Mouse (Mus musculus) lung, embryonic 15.5 days (tissue): Measurements from ENCODE around the gene Gtf3a. TPM values are rescaled to one million over a fixed set of nuclear protein-coding genes. Genes with fewer than 3 reads are reported as not detected.
"Not testable (repeated sequence)": the region's sequence is repeated elsewhere in the genome, so short reads cannot be mapped to it uniquely, and the experiment has no call there.

Source experiments
- ATAC-seq: fragments of 200-750 bp; cut with Nextera tagmentation; 2 replicates; pipeline ENCODE4 v1.8.0; 2017; ENCODE audit warnings: moderate number of reproducible peaks, borderline replicate concordance; ENCODE audit not compliant: low FRiP score, low TSS enrichment; ENCODE audit errors: extremely low read depth
- H3K27ac ChIP-seq: fragments of 300-500 bp; sonication (generic); 2 replicates; pipeline ENCODE4 v1.5.1; 2015; ENCODE audit warnings: moderate library complexity, mild to moderate bottlenecking, inconsistent platforms
- H3K27me3 ChIP-seq: fragments of 300-500 bp; sonication (generic); 2 replicates; pipeline ENCODE4 v1.6.1; 2015; ENCODE audit warnings: inconsistent platforms
- H3K36me3 ChIP-seq: fragments of 300-500 bp; sonication (generic); 2 replicates; pipeline ENCODE4 v1.6.1; 2015; ENCODE audit warnings: inconsistent platforms
- H3K4me1 ChIP-seq: fragments of 300-500 bp; sonication (generic); 2 replicates; pipeline ENCODE4 v1.6.1; 2015; ENCODE audit warnings: inconsistent platforms
- H3K4me2 ChIP-seq: fragments of 300-500 bp; sonication (generic); 2 replicates; pipeline ENCODE4 v1.6.1; 2015; ENCODE audit warnings: inconsistent platforms, mild to moderate bottlenecking, moderate library complexity
- H3K4me3 ChIP-seq: fragments of 300-500 bp; sonication (generic); 2 replicates; pipeline ENCODE4 v1.5.1; 2015; ENCODE audit warnings: mild to moderate bottlenecking, inconsistent platforms
- H3K9ac ChIP-seq: fragments of 300-500 bp; sonication (generic); 2 replicates; pipeline ENCODE4 v1.6.1; 2015; ENCODE audit warnings: inconsistent platforms
- H3K9me3 ChIP-seq: fragments of 300-500 bp; sonication (generic); 2 replicates; pipeline ENCODE4 v1.6.1; 2016; ENCODE audit warnings: inconsistent platforms
- WGBS: fragments of 180-500 bp; shearing (Covaris S2); methylation state at CpG from one replicate; pipeline ENCODE4 v1.1.7; 2015; 5-methylcytosine and 5-hydroxymethylcytosine counted together
- polyA plus RNA-seq: library from polyadenylated mRNA; unstranded; fragments of >200 nt; fragmentation: Nextera tagmentation; extraction: Ambion mirVana; gene quantifications from 2 replicates; pipeline ENCODE4 v1.2.1, GENCODE M21; 2015

The Gtf3a gene
- polyA plus RNA-seq, 1 experiment from 2014 or later = 133 TPM

- Histone ChIP-seq H3K27ac (no peak overlapping the region), H3K4me2 (no peak overlapping the region), H3K27me3 (peaks cover 9% of the 10 kb centered on the region; the same call in 1 of the 2 replicates), H3K9ac (no peak overlapping the region), H3K4me1 (peaks cover 13% of the 10 kb centered on the region; the same call in 1 of the 2 replicates), H3K36me3 (no peaks in the 10 kb centered on the region), H3K9me3 (no peaks in the 10 kb centered on the region), H3K4me3 (no peak overlapping the region)
- WGBS = 17% methylated on average over 6 of the region's 6 CpGs
- no peak for ATAC-seq
These were observed 31.7 kb upstream of the Gtf3a start for GRCm38 (mm10) chr5:146916806-146917205.

- H3K9ac ChIP-seq, H3K27ac ChIP-seq, ATAC-seq, H3K36me3 ChIP-seq, H3K4me3 ChIP-seq, H3K9me3 ChIP-seq, H3K27me3 ChIP-seq, H3K4me2 ChIP-seq: not testable (repeated sequence)
- peaks cover 13% of the 10 kb centered on the region; the same call in 1 of the 2 replicates for H3K4me1 ChIP-seq
- WGBS = 75% methylated on average over 6 of the region's 6 CpGs
These were observed 31.1 kb upstream of the Gtf3a start for GRCm38 (mm10) chr5:146917357-146917756.

GRCm38 (mm10) chr5:146919874-146920273 is 28.6 kb upstream of the Gtf3a start:
- no peak for ATAC-seq
- no peaks in the 10 kb centered on the region for H3K36me3 ChIP-seq

GRCm38 (mm10) chr5:146920314-146921161 is 27.9 kb upstream of the Gtf3a start:
- no peak overlapping the region for H3K9ac ChIP-seq

More at GRCm38 (mm10) chr5:146919874-146920273, 28.6 kb upstream of the Gtf3a start:
- H3K9ac ChIP-seq = no peak overlapping the region
- no peak overlapping the region for H3K4me3 ChIP-seq
- no peak overlapping the region for H3K27ac ChIP-seq
- WGBS = 13% methylated on average over 6 of the region's 6 CpGs
- H3K27me3 ChIP-seq = 0 out of 2 replicates have a peak, but pooled peaks cover 6% of the 10 kb centered on the region
- H3K4me1 ChIP-seq = peaks cover 13% of the 10 kb centered on the region; the same call in 1 of the 2 replicates
- peak overlapping the region; percentile 52 for H3K4me2 ChIP-seq
- no peaks in the 10 kb centered on the region for H3K9me3 ChIP-seq

GRCm38 (mm10) chr5:146921224-146921623 is 27.2 kb upstream of the Gtf3a start:
- Histone ChIP-seq H3K27ac (no peak overlapping the region), H3K4me3 (no peak overlapping the region), H3K4me1 (peaks cover 13% of the 10 kb centered on the region; the same call in 1 of the 2 replicates), H3K9me3 (no peaks in the 10 kb centered on the region), H3K4me2 (no peak overlapping the region), H3K36me3 (no peaks in the 10 kb centered on the region), H3K9ac (no peak overlapping the region), H3K27me3 (no peaks in the 10 kb centered on the region)
- no peak for ATAC-seq
- 44% methylated on average over 8 of the region's 8 CpGs for WGBS

More at GRCm38 (mm10) chr5:146920314-146921161, 27.9 kb upstream of the Gtf3a start:
- WGBS = 1% methylated on average over 22 of the region's 27 CpGs
- Histone ChIP-seq H3K4me3 (peak overlapping the region; percentile 19; the same call in 1 of the 2 replicates), H3K9me3 (no peaks in the 10 kb centered on the region), H3K4me1 (peaks cover 13% of the 10 kb centered on the region; the same call in 1 of the 2 replicates), H3K36me3 (no peaks in the 10 kb centered on the region), H3K27me3 (0 out of 2 replicates have a peak, but pooled peaks cover 6% of the 10 kb centered on the region), H3K27ac (no peak overlapping the region), H3K4me2 (peak overlapping the region; percentile 52)
- ATAC-seq = no peak; the same call in 1 of the 2 replicates

GRCm38 (mm10) chr5:146923547-146923946 is 24.9 kb upstream of the Gtf3a start:
- no peak overlapping the region for H3K27ac ChIP-seq
- no peaks in the 10 kb centered on the region for H3K27me3 ChIP-seq
- no peak overlapping the region for H3K4me2 ChIP-seq
- H3K9me3 ChIP-seq = no peaks in the 10 kb centered on the region
- 39% methylated on average over 5 of the region's 5 CpGs for WGBS
- peaks cover 13% of the 10 kb centered on the region; the same call in 1 of the 2 replicates for H3K4me1 ChIP-seq
- H3K9ac ChIP-seq = no peak overlapping the region
- ATAC-seq = no peak
- no peaks in the 10 kb centered on the region for H3K36me3 ChIP-seq
- H3K4me3 ChIP-seq = no peak overlapping the region

GRCm38 (mm10) chr5:146926673-146927072 is 21.8 kb upstream of the Gtf3a start:
- H3K9ac ChIP-seq = no peak overlapping the region
- H3K4me2 ChIP-seq = no peak overlapping the region
- 85% methylated on average over 5 of the region's 5 CpGs for WGBS
- H3K27me3 ChIP-seq = no peaks in the 10 kb centered on the region
- H3K4me3 ChIP-seq = no peak overlapping the region
- no peak for ATAC-seq
- H3K27ac ChIP-seq = no peak overlapping the region
- no peaks in the 10 kb centered on the region for H3K4me1 ChIP-seq
- no peaks in the 10 kb centered on the region for H3K36me3 ChIP-seq
- no peaks in the 10 kb centered on the region for H3K9me3 ChIP-seq

- Histone ChIP-seq H3K27ac (no peak overlapping the region), H3K4me3 (no peak overlapping the region), H3K9ac (no peak overlapping the region), H3K4me2 (no peak overlapping the region), H3K4me1 (no peaks in the 10 kb centered on the region), H3K9me3 (no peaks in the 10 kb centered on the region), H3K27me3 (no peaks in the 10 kb centered on the region), H3K36me3 (no peaks in the 10 kb centered on the region)
- 85% methylated on average over 7 of the region's 7 CpGs for WGBS
- ATAC-seq = no peak
These were observed 17.0 kb upstream of the Gtf3a start for GRCm38 (mm10) chr5:146931422-146931821.

- no peak for ATAC-seq
- Histone ChIP-seq H3K36me3 (no peaks in the 10 kb centered on the region), H3K9ac (no peak overlapping the region), H3K9me3 (no peaks in the 10 kb centered on the region), H3K27me3 (no peaks in the 10 kb centered on the region), H3K4me1 (no peaks in the 10 kb centered on the region), H3K4me2 (no peak overlapping the region), H3K4me3 (no peak overlapping the region), H3K27ac (no peak overlapping the region)
- 57% methylated on average over 16 of the region's 16 CpGs for WGBS
These were observed 16.4 kb upstream of the Gtf3a start for GRCm38 (mm10) chr5:146931904-146932553.

- Histone ChIP-seq H3K9ac (no peak overlapping the region), H3K27me3 (no peaks in the 10 kb centered on the region), H3K27ac (no peak overlapping the region), H3K9me3 (no peaks in the 10 kb centered on the region), H3K4me1 (no peaks in the 10 kb centered on the region), H3K36me3 (no peaks in the 10 kb centered on the region), H3K4me3 (no peak overlapping the region), H3K4me2 (no peak overlapping the region)
- WGBS = 77% methylated on average over 12 of the region's 12 CpGs
- no peak for ATAC-seq
These were observed 15.0 kb upstream of the Gtf3a start for GRCm38 (mm10) chr5:146933466-146933865.

- Histone ChIP-seq H3K9me3 (no peaks in the 10 kb centered on the region), H3K27me3 (no peaks in the 10 kb centered on the region), H3K9ac (no peak overlapping the region), H3K4me2 (no peak overlapping the region), H3K4me1 (no peaks in the 10 kb centered on the region), H3K36me3 (no peaks in the 10 kb centered on the region), H3K4me3 (no peak overlapping the region), H3K27ac (no peak overlapping the region)
- ATAC-seq = no peak
- 65% methylated on average over 32 of the region's 32 CpGs for WGBS
These were observed 10.6 kb upstream of the Gtf3a start for GRCm38 (mm10) chr5:146937541-146938503.
